Mouse (Mus musculus): ENCODE measurements around the gene Mrpl54.

DNA sequence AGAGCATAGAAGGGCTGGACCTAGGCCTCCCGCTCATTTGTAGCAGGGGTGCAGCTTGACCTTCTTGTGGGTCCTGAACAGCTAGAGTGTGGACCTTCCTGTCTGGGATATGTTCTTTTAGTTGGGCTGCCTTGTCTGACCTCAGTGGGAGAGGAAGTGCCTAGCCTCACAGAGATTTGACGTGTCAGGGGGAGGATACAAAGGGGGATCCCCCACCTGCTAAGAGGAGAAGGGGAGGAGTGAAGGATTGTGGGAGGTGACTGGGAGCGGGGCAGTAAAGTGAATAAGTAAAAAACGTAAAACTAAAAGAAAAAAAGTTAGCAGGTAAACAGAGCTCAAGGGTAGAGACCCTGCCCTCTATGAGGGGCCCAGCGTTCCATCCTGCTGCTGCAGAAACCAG, 42.8 kb upstream of the Mrpl54 start:
- TF ChIP-seq POLR2A (IDR thresholded peaks at IDR 0.05; ENCODE audit: low read depth, low read length): no peak
- no peak for TF ChIP-seq CTCF (IDR thresholded peaks at IDR 0.05; ENCODE audit: extremely low read depth, insufficient read length, insufficient replicate concordance, low read depth, low read length)

Data from small intestine, adult 2 months (tissue).